Mouse (Mus musculus) liver, embryonic 11.5 days (tissue): ENCODE measurements around the gene Siglec1. TPM values are rescaled to one million over a fixed set of nuclear protein-coding genes. Genes with fewer than 3 reads are reported as not detected.

Experiments
- ATAC-seq: fragments of 200-750 bp; cut with Nextera tagmentation; replicated peaks from 2 replicates; pipeline ENCODE4 v1.8.0; 2017; ENCODE audit warnings: moderate number of reproducible peaks, mild to moderate bottlenecking, moderate TSS enrichment, moderate library complexity; ENCODE audit not compliant: low FRiP score
- DNase-seq: peaks from one replicate; pipeline ENCODE4 v3.0.0-alpha.2; 2017; ENCODE audit warnings: low spot score
- H3K27ac ChIP-seq: fragments of 300-500 bp; sonication (generic); 2 replicates; pipeline ENCODE4 v1.5.1; 2014; ENCODE audit warnings: mild to moderate bottlenecking, low read depth, low read length, control low read depth
- H3K27me3 ChIP-seq: fragments of 300-500 bp; sonication (generic); replicated peaks from 2 replicates; pipeline ENCODE4 v1.6.1; 2014; ENCODE audit warnings: low read length, mixed read lengths; ENCODE audit not compliant: control insufficient read depth, insufficient read depth
- H3K36me3 ChIP-seq: fragments of 300-500 bp; sonication (generic); 2 replicates; pipeline ENCODE4 v1.6.1; 2014; ENCODE audit warnings: mild to moderate bottlenecking, low read length, moderate library complexity, mixed read lengths; ENCODE audit not compliant: control insufficient read depth, insufficient read depth
- H3K4me1 ChIP-seq: fragments of 300-500 bp; sonication (generic); replicated peaks from 2 replicates; pipeline ENCODE4 v1.6.1; 2014; ENCODE audit warnings: low read length, mixed read lengths; ENCODE audit not compliant: control insufficient read depth, insufficient read depth
- H3K4me2 ChIP-seq: fragments of 300-500 bp; sonication (generic); 2 replicates; pipeline ENCODE4 v1.6.1; 2014; ENCODE audit warnings: mild to moderate bottlenecking, control low read depth, moderate library complexity
- H3K4me3 ChIP-seq: fragments of 300-500 bp; sonication (generic); 2 replicates; pipeline ENCODE4 v1.5.1; 2014; ENCODE audit warnings: low read depth, low read length, control low read depth
- H3K9ac ChIP-seq: fragments of 300-500 bp; sonication (generic); 2 replicates; pipeline ENCODE4 v1.6.1; 2014; ENCODE audit warnings: low read depth, low read length, control low read depth
- H3K9me3 ChIP-seq: fragments of 300-500 bp; sonication (generic); 2 replicates; pipeline ENCODE4 v1.6.1; 2016; ENCODE audit warnings: low read length, inconsistent platforms, mixed read lengths; ENCODE audit not compliant: control insufficient read depth
- WGBS: fragments of 180-500 bp; shearing (Covaris S2); extraction: QIAGEN DNeasy Blood & Tissue Kit; methylation state at CpG from one replicate; pipeline ENCODE4 v1.1.7; 2014; 5-methylcytosine and 5-hydroxymethylcytosine counted together
- polyA plus RNA-seq: library from polyadenylated mRNA; unstranded; fragments of >200 nt; fragmentation: Nextera tagmentation; extraction: Ambion mirVana; gene quantifications from 2 replicates; pipeline ENCODE4 v1.2.1, GENCODE M21; 2014

The Siglec1 gene
- polyA plus RNA-seq, 1 experiment from 2014 or later, result 0.78 TPM

DNA sequence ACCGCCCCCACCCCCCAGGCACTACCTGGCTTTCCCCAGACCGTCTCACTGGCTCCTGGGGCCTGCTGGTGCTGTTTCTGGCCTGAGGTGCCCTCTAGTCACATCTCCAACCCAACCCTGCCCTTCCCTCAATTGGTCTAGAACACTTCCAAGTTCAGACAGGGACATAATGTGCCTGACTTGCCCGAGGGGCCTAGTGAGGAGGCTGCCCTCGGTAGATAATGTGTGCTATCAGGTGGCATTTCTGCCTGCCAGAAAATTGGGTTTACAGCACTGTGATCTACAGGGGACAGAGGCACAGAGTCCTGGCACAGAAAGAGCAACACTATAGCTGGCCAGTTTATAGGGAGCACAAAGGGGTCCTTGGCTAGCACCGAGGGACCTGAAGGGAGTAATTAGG, 34.5 kb downstream of the Siglec1 start:
- Histone ChIP-seq H3K9ac (no peak overlapping the region), H3K4me1 (peaks cover 20% of the 10 kb centered on the region), H3K36me3 (no peaks in the 10 kb centered on the region), H3K4me2 (no peak overlapping the region), H3K27me3 (peaks cover 60% of the 10 kb centered on the region), H3K4me3 (no peak overlapping the region), H3K27ac (no peak overlapping the region), H3K9me3 (no peaks in the 10 kb centered on the region)
- no peak for DNase-seq
- WGBS, result 59% methylated on average over 5 of the region's 5 CpGs
- ATAC-seq, result peak; percentile 53; the same call in 1 of the 2 replicates

- Histone ChIP-seq H3K4me3 (no peak overlapping the region), H3K4me1 (0 out of 2 replicates have a peak, but pooled peaks cover 2% of the 10 kb centered on the region), H3K27me3 (peaks cover 32% of the 10 kb centered on the region), H3K9ac (no peak overlapping the region), H3K4me2 (no peak overlapping the region), H3K36me3 (no peaks in the 10 kb centered on the region), H3K27ac (no peak overlapping the region), H3K9me3 (no peaks in the 10 kb centered on the region)
- no peak for DNase-seq
- WGBS, result 73% methylated on average over 2 of the region's 2 CpGs
- no peak for ATAC-seq
These were observed 40.5 kb downstream of the Siglec1 start for GRCm38 (mm10) chr2:131046025-131046424.

DNA sequence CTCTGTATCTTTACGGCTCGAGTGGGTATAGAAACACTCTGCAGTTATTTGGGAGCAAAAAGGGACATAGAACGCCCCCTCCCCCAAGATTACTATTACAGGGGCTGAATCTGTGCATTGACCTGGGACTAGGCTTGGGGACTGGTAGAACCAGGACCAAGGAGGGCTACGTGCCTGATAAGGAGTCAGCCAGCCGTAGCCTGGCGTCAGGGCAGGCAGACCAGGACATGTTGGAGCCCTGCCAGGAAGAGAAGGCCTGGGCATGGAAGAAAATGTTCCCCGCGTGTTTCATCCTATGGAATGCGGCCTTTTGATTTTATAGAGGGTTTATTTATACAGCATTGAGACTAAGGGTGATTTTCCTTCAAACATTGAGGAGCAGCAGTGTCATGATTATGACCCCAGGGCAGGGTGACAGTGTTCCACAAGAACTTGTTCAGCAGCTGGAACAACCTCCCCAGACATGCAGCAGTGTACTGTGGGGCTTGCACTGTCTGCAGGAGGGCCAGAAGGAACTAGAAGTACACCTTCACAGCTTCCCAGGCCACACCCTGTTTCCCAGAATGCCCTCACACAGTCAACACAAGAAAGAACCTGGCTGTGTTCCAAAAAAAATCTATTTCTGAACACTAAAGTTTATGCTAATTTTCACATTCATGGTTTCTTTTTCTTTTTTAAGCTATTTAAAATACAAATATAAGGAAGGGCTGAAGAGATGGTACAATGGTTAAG, 41.4 kb downstream of the Siglec1 start:
- Histone ChIP-seq H3K27ac (no peak overlapping the region), H3K9ac (no peak overlapping the region), H3K4me2 (no peak overlapping the region), H3K4me1 (0 out of 2 replicates have a peak, but pooled peaks cover 2% of the 10 kb centered on the region), H3K9me3 (no peaks in the 10 kb centered on the region), H3K27me3 (peaks cover 40% of the 10 kb centered on the region), H3K36me3 (no peaks in the 10 kb centered on the region), H3K4me3 (no peak overlapping the region)
- ATAC-seq (0 out of 2 replicates have a peak, but pooled peaks have one; percentile 5), DNase-seq (no peak)
- WGBS, result 66% methylated on average over 9 of the region's 9 CpGs

DNA sequence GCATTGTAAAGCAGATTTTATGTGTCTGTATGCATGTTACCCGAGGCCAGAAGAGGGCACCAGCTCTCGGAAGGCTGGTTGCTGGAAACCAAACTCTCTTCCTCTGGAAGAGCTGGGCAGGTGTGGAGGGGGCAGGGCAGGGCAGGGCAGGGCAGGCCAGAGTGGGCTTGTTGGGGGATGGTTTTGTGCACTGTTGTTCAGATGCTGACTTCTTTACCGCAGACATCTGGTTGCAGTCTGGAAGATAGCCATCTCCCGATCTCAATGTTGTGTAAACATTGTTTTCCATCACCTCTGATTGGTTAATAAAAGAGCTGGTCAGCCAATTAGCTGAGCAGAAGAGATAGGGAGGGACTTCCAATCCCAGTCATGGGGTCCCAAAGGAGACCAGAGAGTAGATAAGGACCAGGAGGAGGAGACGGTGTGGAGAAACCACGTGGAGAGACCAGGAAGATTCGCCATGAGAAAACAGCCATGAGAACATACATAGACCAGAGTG, 42.2 kb downstream of the Siglec1 start:
- ATAC-seq, result no peak
- H3K27me3 ChIP-seq, result peaks cover 48% of the 10 kb centered on the region

GRCm38 (mm10) chr2:131042988-131043387, 43.6 kb downstream of the Siglec1 start, which contains the start of gene Gfra4:
Gene Gfra4 (minus strand): TSS chr2:131043088.
- ATAC-seq (no peak), DNase-seq (no peak)
- H3K36me3 ChIP-seq, result no peaks in the 10 kb centered on the region
- no peak within 1 kb of the TSS for H3K27ac ChIP-seq
- H3K9ac ChIP-seq, result no peak within 1 kb of the TSS
- no peaks in the 10 kb centered on the region for H3K9me3 ChIP-seq
- H3K4me2 ChIP-seq, result no peak within 1 kb of the TSS; the same call in 1 of the 2 replicates
- peaks cover 55% of the 10 kb centered on the region for H3K27me3 ChIP-seq
- 66% methylated on average over 2 of the region's 2 CpGs for WGBS
- H3K4me3 ChIP-seq, result no peak within 1 kb of the TSS
- H3K4me1 ChIP-seq, result 0 out of 2 replicates have a peak, but pooled peaks cover 2% of the 10 kb centered on the region

More for the DNA sequence above, 42.2 kb downstream of the Siglec1 start:
- no peak for DNase-seq
- Histone ChIP-seq H3K4me2 (no peak overlapping the region), H3K4me3 (no peak overlapping the region), H3K27ac (no peak overlapping the region), H3K4me1 (0 out of 2 replicates have a peak, but pooled peaks cover 2% of the 10 kb centered on the region), H3K9ac (no peak overlapping the region), H3K36me3 (no peaks in the 10 kb centered on the region), H3K9me3 (no peaks in the 10 kb centered on the region)
- 11% methylated on average over 7 of the region's 7 CpGs for WGBS

DNA sequence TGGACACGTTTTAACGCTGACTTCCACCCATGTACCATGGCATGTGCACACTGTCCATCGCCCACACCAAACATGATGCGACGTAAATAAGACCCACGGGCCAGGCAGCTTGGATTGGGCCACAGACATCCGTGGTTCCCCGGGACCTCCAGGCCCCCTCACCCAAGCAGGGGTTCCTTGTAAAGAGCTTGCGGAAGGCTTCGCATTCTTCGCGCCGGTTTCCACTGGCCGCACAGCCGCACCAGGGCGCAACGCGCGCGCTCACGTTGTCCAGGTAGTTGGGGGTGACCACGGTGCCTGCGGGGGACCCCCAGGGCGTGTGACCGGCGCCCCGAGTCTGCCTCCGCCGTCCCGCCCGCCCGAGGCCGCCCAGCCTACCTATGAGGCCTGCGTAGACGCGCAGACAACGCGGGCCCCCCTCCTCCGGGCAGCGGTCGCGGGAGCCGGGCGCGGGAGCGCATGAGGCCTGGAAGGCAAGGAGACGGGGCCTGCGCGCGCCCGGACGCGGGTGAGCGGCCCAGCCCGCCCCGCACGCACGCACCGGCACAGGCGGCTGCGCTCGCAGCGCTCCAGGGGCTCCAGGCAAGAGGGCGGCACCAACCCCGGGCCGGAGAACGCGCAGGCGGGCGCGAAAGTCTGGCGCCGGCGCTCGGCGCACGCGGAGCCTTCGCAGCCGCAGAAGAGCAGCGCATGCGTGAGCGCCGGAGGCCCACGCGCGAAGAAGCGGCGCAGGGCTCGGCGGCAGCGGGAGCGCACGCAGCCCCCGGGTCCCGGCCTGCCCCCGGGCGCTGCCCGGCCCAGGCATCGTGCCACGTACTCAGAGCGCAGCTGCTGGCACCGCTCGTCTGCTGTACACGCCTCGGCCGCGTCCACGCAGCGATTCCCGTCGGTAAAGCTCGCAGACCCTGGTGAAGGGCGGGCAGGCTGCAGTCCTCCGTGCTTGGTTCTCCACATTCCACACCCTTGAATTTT, 45.4 kb downstream of the Siglec1 start:
- 4% methylated on average over 114 of the region's 115 CpGs for WGBS
- no peak overlapping the region for H3K27ac ChIP-seq
- H3K4me2 ChIP-seq, result peak overlapping the region; percentile 74
- H3K36me3 ChIP-seq, result no peaks in the 10 kb centered on the region
- no peak for ATAC-seq
- peaks cover 73% of the 10 kb centered on the region for H3K27me3 ChIP-seq
- 0 out of 2 replicates have a peak, but pooled peaks cover 2% of the 10 kb centered on the region for H3K4me1 ChIP-seq
- peak overlapping the region; percentile 56 for H3K4me3 ChIP-seq
- peak overlapping the region; percentile 25; the same call in 1 of the 2 replicates for H3K9ac ChIP-seq
- H3K9me3 ChIP-seq, result no peaks in the 10 kb centered on the region
- peak; percentile 51 for DNase-seq

GRCm38 (mm10) chr2:131038675-131039074, 47.9 kb downstream of the Siglec1 start:
- Histone ChIP-seq H3K27ac (no peak overlapping the region), H3K4me3 (no peak overlapping the region), H3K36me3 (no peaks in the 10 kb centered on the region), H3K4me1 (no peaks in the 10 kb centered on the region), H3K4me2 (no peak overlapping the region), H3K9ac (no peak overlapping the region), H3K9me3 (0 out of 2 replicates have a peak, but pooled peaks cover 3% of the 10 kb centered on the region), H3K27me3 (peaks cover 70% of the 10 kb centered on the region)
- no peak for DNase-seq
- WGBS, result 79% methylated on average over 5 of the region's 5 CpGs
- no peak for ATAC-seq

DNA sequence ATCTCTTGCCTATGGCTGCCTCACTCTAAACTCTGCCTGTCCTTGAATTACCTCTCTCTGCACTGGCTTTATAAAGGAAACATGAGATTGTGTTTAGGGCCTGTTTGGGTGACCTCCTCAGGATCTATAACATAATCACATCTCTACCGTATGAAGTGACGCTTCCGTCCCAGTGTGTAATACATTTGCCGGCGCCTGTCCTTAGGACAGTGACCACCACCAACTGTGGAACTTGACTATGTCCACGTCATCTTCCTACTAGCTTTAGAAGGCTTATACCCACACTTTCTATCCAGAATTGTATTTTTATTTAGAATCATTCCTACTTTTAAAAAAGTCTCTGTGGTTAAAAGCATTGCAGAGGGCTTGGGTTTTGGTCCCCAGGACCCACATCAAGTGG, 48.4 kb downstream of the Siglec1 start:
- 92% methylated on average over 6 of the region's 6 CpGs for WGBS
- no peak overlapping the region for H3K27ac ChIP-seq
- DNase-seq, result no peak

More for the DNA sequence above, 48.4 kb downstream of the Siglec1 start:
- Histone ChIP-seq H3K4me1 (no peaks in the 10 kb centered on the region), H3K36me3 (no peaks in the 10 kb centered on the region), H3K4me2 (no peak overlapping the region), H3K9ac (no peak overlapping the region), H3K4me3 (no peak overlapping the region), H3K9me3 (0 out of 2 replicates have a peak, but pooled peaks cover 3% of the 10 kb centered on the region), H3K27me3 (peaks cover 65% of the 10 kb centered on the region)
- no peak for ATAC-seq
